ENCODE assay signal across 9 mouse cellular contexts in the genomic region with DNA sequence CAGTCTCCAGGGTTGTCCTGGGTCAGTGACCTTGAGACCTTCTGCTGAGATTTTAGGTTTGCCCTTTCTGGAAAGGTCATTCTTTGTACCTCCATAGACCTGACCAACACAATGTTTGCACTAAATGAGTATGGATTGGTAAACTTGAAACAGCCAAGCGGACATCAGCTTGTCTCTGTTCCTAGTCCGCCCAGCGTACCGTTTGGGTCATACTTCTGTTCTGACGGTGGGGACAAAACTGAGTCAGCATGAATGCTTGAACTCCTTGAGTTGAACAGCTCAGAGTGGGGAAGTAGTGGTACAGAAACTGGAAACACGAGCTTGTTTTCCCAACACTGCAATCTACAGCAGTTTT. TPM values are rescaled to one million over a fixed set of nuclear protein-coding genes. Genes with fewer than 3 reads are reported as not detected.
A peak's percentile ranks its signal among the peaks of the same experiment; 100 is the strongest.
DNase-seq lines count a peak whose midpoint lies in the region; ATAC-seq and TF ChIP-seq lines count a peak whose summit lies in the region.
"Had no signal": no experiment of that assay in that cellular context is flagged by ENCODE, and none has a peak within 500 bp of the region (broad histone marks: within the 10 kb centered on the region; RNA-seq: fewer than 3 reads in every experiment).

No protein-coding gene starts in this region.

- no peaks in the 10 kb centered on the region for H3K9me3 ChIP-seq in limb, embryonic 12.5 days
- H3K9me3 ChIP-seq in midbrain, embryonic 15.5 days: no peaks in the 10 kb centered on the region

- peak overlapping the region; percentile 93 for H3K4me3 ChIP-seq in heart, adult 2 months
- peak overlapping the region; percentile 95 for H3K4me3 ChIP-seq in limb, embryonic 12.5 days (replicated peaks)
- H3K4me3 ChIP-seq in midbrain, embryonic 15.5 days: peak overlapping the region; percentile 84

- no peak for TF ChIP-seq POLR2A in heart, adult 2 months (IDR thresholded peaks at IDR 0.05; ENCODE audit: insufficient read depth, low read depth, low read length)

- no peak for TF ChIP-seq EP300 in heart, adult 2 months (IDR thresholded peaks at IDR 0.05; ENCODE audit: insufficient read depth, low read depth, low read length)

- H3K27ac ChIP-seq in heart, adult 2 months: peak overlapping the region; percentile 87
- peak overlapping the region; percentile 98 for H3K27ac ChIP-seq in limb, embryonic 12.5 days
- H3K27ac ChIP-seq in midbrain, embryonic 15.5 days: peak overlapping the region; percentile 97

- TF ChIP-seq CTCF in heart, adult 2 months (IDR thresholded peaks at IDR 0.05): no peak

- H3K79me2 ChIP-seq in heart, adult 2 months (replicated peaks; ENCODE audit: control insufficient read depth, insufficient read depth, low read length): peaks cover 4% of the 10 kb centered on the region

- H3K36me3 ChIP-seq in heart, adult 2 months (ENCODE audit: control insufficient read depth, insufficient read depth, low read length): no peaks in the 10 kb centered on the region
- peaks cover 11% of the 10 kb centered on the region; the same call in 1 of the 2 replicates for H3K36me3 ChIP-seq in limb, embryonic 12.5 days
- no peaks in the 10 kb centered on the region for H3K36me3 ChIP-seq in midbrain, embryonic 15.5 days (replicated peaks)
- H3K36me3 ChIP-seq: G1E had no signal

- H3K4me2 ChIP-seq in limb, embryonic 12.5 days: peak overlapping the region; percentile 66
- peak overlapping the region; percentile 67 for H3K4me2 ChIP-seq in midbrain, embryonic 15.5 days

- H3K4me1 ChIP-seq in heart, adult 2 months (ENCODE audit: control insufficient read depth, insufficient read depth, low read length): peaks cover 5% of the 10 kb centered on the region
- H3K4me1 ChIP-seq in limb, embryonic 12.5 days (replicated peaks): peaks cover 40% of the 10 kb centered on the region
- peaks cover 49% of the 10 kb centered on the region for H3K4me1 ChIP-seq in midbrain, embryonic 15.5 days

- peak overlapping the region; percentile 82 for H3K9ac ChIP-seq in heart, adult 2 months (ENCODE audit: low read depth, low read length)
- peak overlapping the region; percentile 99 for H3K9ac ChIP-seq in limb, embryonic 12.5 days (replicated peaks)
- peak overlapping the region; percentile 96 for H3K9ac ChIP-seq in midbrain, embryonic 15.5 days

- no peaks in the 10 kb centered on the region for H3K27me3 ChIP-seq in heart, adult 2 months (ENCODE audit: control insufficient read depth, insufficient read depth, low read length)
- H3K27me3 ChIP-seq in limb, embryonic 12.5 days: no peaks in the 10 kb centered on the region
- H3K27me3 ChIP-seq in midbrain, embryonic 15.5 days (replicated peaks): no peaks in the 10 kb centered on the region

- ATAC-seq in limb, embryonic 12.5 days (ENCODE audit: insufficient number of reproducible peaks, insufficient read depth, low FRiP score, low TSS enrichment, low read depth): no peak
- ATAC-seq in midbrain, embryonic 15.5 days (replicated peaks): peak; percentile 6

- intact Hi-C loops in heart, adult 2 months (cut with DNase I): loop anchor here (2.0 to 5.0 kb wide), 2 partner anchors 134 to 303 kb away; a partner anchor contains a TSS

- WGBS in heart, adult 2 months: 32% methylated on average over 6 of the region's 6 CpGs
- WGBS in limb, embryonic 12.5 days: 12% methylated on average over 6 of the region's 6 CpGs
- 10% methylated on average over 6 of the region's 6 CpGs for WGBS in midbrain, embryonic 15.5 days

- peak; percentile 62 for DNase-seq in embryo, embryonic 10 days (ENCODE audit: low spot score)
- no peak for DNase-seq in embryo, embryonic 9.5 days (ENCODE audit: extremely low spot score)
- peak; percentile 46 for DNase-seq in NIH3T3 (ENCODE audit: low read depth)
- peak in 1 of 2 experiments; percentile 53 for DNase-seq in heart, adult 2 months
- DNase-seq in urinary bladder, postnatal 10 days (ENCODE audit: low spot score): no peak
- DNase-seq in thymus, postnatal 14 days: no peak

RNA-seq across cellular contexts. Expression of a gene that starts 0.7 kb away (rescaled TPM):
- 10 to 100 TPM; 29.0 to 29.3 TPM for total RNA-seq in heart, adult 2 months (2021)
- 11.6 and 13.9 TPM in 2 replicates for polyA plus RNA-seq in heart, adult 2 months (2012; rRNA removed)
- polyA plus RNA-seq in limb, embryonic 12.5 days (2016; fragmentation: Nextera tagmentation; extraction: Ambion mirVana): 20.5 and 22.2 TPM in 2 replicates
- polyA plus RNA-seq in midbrain, embryonic 15.5 days (2015; fragmentation: Nextera tagmentation; extraction: Ambion mirVana): 32.0 and 33.5 TPM in 2 replicates
- polyA plus RNA-seq: G1E had no signal

Comparison
In these comparisons a context has a peak if more than half of its experiments do, and no peak if none do; other contexts are left out.
1. DNase-seq: peak in embryo, embryonic 10 days (single experiment) and NIH3T3 (single experiment); none in embryo, embryonic 9.5 days (single experiment), urinary bladder, postnatal 10 days (single experiment) and thymus, postnatal 14 days (single experiment).
2. Peak in every context shown above with its lines, with median percentiles within 50 percentile points of each other: H3K27ac ChIP-seq, H3K4me3 ChIP-seq and H3K9ac ChIP-seq.